ENCODE assay signal across 29 mouse cellular contexts in the genomic region with DNA sequence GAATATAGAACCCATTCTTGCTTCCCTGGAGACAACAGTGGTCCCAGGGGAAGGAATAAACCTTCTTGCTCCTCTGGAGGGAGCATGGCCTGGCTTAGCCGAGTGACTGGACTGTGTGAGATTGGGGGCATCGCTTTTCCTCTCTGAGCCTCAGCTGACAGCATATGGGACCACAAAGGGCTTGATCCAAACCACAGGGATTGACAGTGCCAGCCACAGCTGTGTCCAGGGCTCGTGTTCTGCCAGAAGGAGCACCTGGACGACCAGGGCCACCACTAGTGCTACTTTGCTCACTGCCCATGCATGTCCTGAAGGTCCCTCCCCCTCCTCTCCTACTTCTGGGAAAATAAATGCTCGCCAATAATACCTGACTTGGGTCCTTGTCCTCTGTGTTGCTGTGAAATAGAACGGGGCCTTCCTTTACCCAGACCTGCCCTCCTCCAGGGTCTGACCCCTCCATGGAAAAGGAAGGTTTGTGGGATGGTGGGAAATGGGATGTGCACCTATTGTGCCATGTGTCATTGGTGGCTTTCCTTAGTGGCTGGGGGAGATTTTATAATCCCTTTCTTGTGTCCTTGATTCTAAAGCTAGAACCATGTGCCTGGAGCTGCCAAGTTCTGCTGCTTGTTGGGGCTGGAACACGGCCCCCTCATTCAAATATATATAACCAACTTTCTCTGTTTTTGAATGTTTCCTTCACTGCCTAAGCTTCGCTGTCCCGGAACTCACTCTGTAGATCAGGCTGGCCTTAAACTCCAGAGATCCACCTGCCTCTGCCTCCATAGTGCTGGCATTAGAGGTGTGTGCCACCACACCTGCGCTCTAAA. TPM values are rescaled to one million over a fixed set of nuclear protein-coding genes. Genes with fewer than 3 reads are reported as not detected.
A peak's percentile ranks its signal among the peaks of the same experiment; 100 is the strongest.
DNase-seq lines count a peak whose midpoint lies in the region; ATAC-seq and TF ChIP-seq lines count a peak whose summit lies in the region.
"Had no signal": no experiment of that assay in that cellular context is flagged by ENCODE, and none has a peak within 500 bp of the region (broad histone marks: within the 10 kb centered on the region; RNA-seq: fewer than 3 reads in every experiment).

No protein-coding gene starts in this region.

- 84% methylated on average over 10 of the region's 10 CpGs for WGBS in midbrain, embryonic 11.5 days
- 79% methylated on average over 10 of the region's 10 CpGs for WGBS in midbrain, embryonic 16.5 days

- H3K36me3 ChIP-seq in midbrain, embryonic 11.5 days (ENCODE audit: control insufficient read depth, insufficient read depth, low read length) = no peaks in the 10 kb centered on the region
- H3K36me3 ChIP-seq in midbrain, embryonic 16.5 days (ENCODE audit: control insufficient read depth, insufficient read depth, low read length) = no peaks in the 10 kb centered on the region
- no peaks in the 10 kb centered on the region for H3K36me3 ChIP-seq in myocyte (ENCODE audit: control insufficient read depth, insufficient read depth)
- H3K36me3 ChIP-seq: embryonic facial prominence, embryonic 13.5 days; embryonic facial prominence, embryonic 15.5 days; forebrain, embryonic 10.5 days; forebrain, embryonic 12.5 days; G1E had no signal

- DNase-seq in frontal cortex, postnatal 14 days (ENCODE audit: low spot score in 2 of 2) = no peak
- DNase-seq in midbrain, embryonic 11.5 days (ENCODE audit: low spot score, missing footprints) = peak; percentile 33
- DNase-seq in layer of hippocampus, postnatal 36 days = no peak
- DNase-seq: adrenal gland, postnatal 10 days; adrenal gland, postnatal 25 days; cerebellum, adult 11 months; cerebellum, adult 18-20 months; cerebellum, adult 8-10 months; cerebellum, adult 9-11 months; cerebellum, postnatal 14 days; cerebellum, postnatal 36 days; embryo, embryonic 11 days had no signal

- no peak overlapping the region for H3ac ChIP-seq in myocyte (ENCODE audit: control insufficient read depth, insufficient read length)

- H3K4me2 ChIP-seq in midbrain, embryonic 11.5 days = no peak overlapping the region
- no peak overlapping the region for H3K4me2 ChIP-seq in midbrain, embryonic 16.5 days (ENCODE audit: low read length)
- no peak overlapping the region for H3K4me2 ChIP-seq in myocyte (ENCODE audit: low read depth)
- H3K4me2 ChIP-seq: embryonic facial prominence, embryonic 13.5 days; embryonic facial prominence, embryonic 15.5 days; forebrain, embryonic 12.5 days had no signal

- no peak overlapping the region for H3K27ac ChIP-seq in midbrain, embryonic 11.5 days (ENCODE audit: low read depth, low read length)
- no peak overlapping the region for H3K27ac ChIP-seq in midbrain, embryonic 16.5 days (ENCODE audit: low read length)
- H3K27ac ChIP-seq: embryonic facial prominence, embryonic 13.5 days; embryonic facial prominence, embryonic 15.5 days; forebrain, embryonic 10.5 days; forebrain, embryonic 12.5 days had no signal

- H3K79me2 ChIP-seq in myocyte (ENCODE audit: control insufficient read depth, insufficient read depth) = no peaks in the 10 kb centered on the region

- H3K9me3 ChIP-seq in midbrain, embryonic 11.5 days (ENCODE audit: control insufficient read depth, low read length) = no peaks in the 10 kb centered on the region
- no peaks in the 10 kb centered on the region for H3K9me3 ChIP-seq in midbrain, embryonic 16.5 days (replicated peaks; ENCODE audit: control insufficient read depth, low read length, poor library complexity, severe bottlenecking)
- H3K9me3 ChIP-seq: embryonic facial prominence, embryonic 13.5 days; embryonic facial prominence, embryonic 15.5 days; forebrain, embryonic 10.5 days; forebrain, embryonic 12.5 days; G1E had no signal

- no peak overlapping the region for H3K4me3 ChIP-seq in midbrain, embryonic 11.5 days (ENCODE audit: low read depth, low read length)
- no peak overlapping the region for H3K4me3 ChIP-seq in midbrain, embryonic 16.5 days (ENCODE audit: low read depth, low read length)
- no peak overlapping the region for H3K4me3 ChIP-seq in myocyte
- H3K4me3 ChIP-seq: embryonic facial prominence, embryonic 13.5 days; embryonic facial prominence, embryonic 15.5 days; erythroblast, embryonic 14.5 days; forebrain, embryonic 10.5 days; forebrain, embryonic 12.5 days had no signal

- ATAC-seq in frontal cortex, adult (ENCODE audit: low TSS enrichment) = peak; percentile 94
- no peak for ATAC-seq in midbrain, embryonic 11.5 days (ENCODE audit: low FRiP score)
- no peak for ATAC-seq in midbrain, embryonic 16.5 days
- ATAC-seq: activated CD4-positive, CD25-positive, alpha-beta regulatory T cell, adult 4 months; forebrain, embryonic 14.5 days; forebrain, embryonic 16.5 days; Patski had no signal

- TF ChIP-seq POLR2A in myocyte (IDR thresholded peaks at IDR 0.05; ENCODE audit: insufficient read length, low read depth) = no peak

- no peak overlapping the region for H3K9ac ChIP-seq in midbrain, embryonic 11.5 days (ENCODE audit: low read length)
- H3K9ac ChIP-seq in midbrain, embryonic 16.5 days (ENCODE audit: low read depth, low read length) = no peak overlapping the region
- H3K9ac ChIP-seq: embryonic facial prominence, embryonic 13.5 days; embryonic facial prominence, embryonic 15.5 days; forebrain, embryonic 12.5 days had no signal

- H3K27me3 ChIP-seq in midbrain, embryonic 11.5 days (ENCODE audit: control insufficient read depth, insufficient read depth, low read length) = no peaks in the 10 kb centered on the region
- H3K27me3 ChIP-seq in midbrain, embryonic 16.5 days (ENCODE audit: control insufficient read depth, insufficient read depth, low read depth, low read length) = no peaks in the 10 kb centered on the region
- H3K27me3 ChIP-seq in myocyte (ENCODE audit: control insufficient read depth, insufficient read depth, insufficient read length) = no peaks in the 10 kb centered on the region
- H3K27me3 ChIP-seq: embryonic facial prominence, embryonic 13.5 days; embryonic facial prominence, embryonic 15.5 days; forebrain, embryonic 12.5 days had no signal

- H3K4me1 ChIP-seq in midbrain, embryonic 11.5 days (ENCODE audit: control insufficient read depth, insufficient read depth, low read length) = no peaks in the 10 kb centered on the region
- H3K4me1 ChIP-seq in midbrain, embryonic 16.5 days (ENCODE audit: control insufficient read depth, insufficient read depth, low read length) = no peaks in the 10 kb centered on the region
- H3K4me1 ChIP-seq: embryonic facial prominence, embryonic 13.5 days; embryonic facial prominence, embryonic 15.5 days; forebrain, embryonic 12.5 days had no signal

TF ChIP-seq in myocyte, 11 proteins besides CTCF, POLR2A, EP300 and RAD21:
- no peak for TF ChIP-seq REST (IDR thresholded peaks at IDR 0.05; ENCODE audit: insufficient read depth, insufficient read length)
- TF ChIP-seq MYOD1 (IDR thresholded peaks at IDR 0.05; ENCODE audit: control insufficient read depth in 1 of 3, insufficient read length in 2 of 3, low read depth in 2 of 3) = peak; percentile 44 to 93 (median 67)
- TF ChIP-seq TCF3 (IDR thresholded peaks at IDR 0.05; ENCODE audit: insufficient read length, low read depth) = peak; percentile 77
- TF ChIP-seq TCF12 (IDR thresholded peaks at IDR 0.05; ENCODE audit: insufficient read depth, poor library complexity, severe bottlenecking) = peak; percentile 52
- TF ChIP-seq CEBPB (IDR thresholded peaks at IDR 0.05; ENCODE audit: insufficient read depth, poor library complexity, severe bottlenecking) = no peak
- no peak for TF ChIP-seq E2F4 (IDR thresholded peaks at IDR 0.05; ENCODE audit: insufficient read depth)
- TF ChIP-seq MYOG (IDR thresholded peaks at IDR 0.05; ENCODE audit: control insufficient read depth in 1 of 3, insufficient read depth in 1 of 3, insufficient read length in 2 of 3, low read depth in 2 of 3) = peak; percentile 60 to 93 (median 73)

RNA-seq across cellular contexts. Expression of a gene that starts 5.8 kb away (rescaled TPM):
- not detected in 2 replicates for polyA plus RNA-seq in midbrain, embryonic 11.5 days (2014; fragmentation: Nextera tagmentation; extraction: Ambion mirVana)
- polyA plus RNA-seq in midbrain, embryonic 16.5 days (2015; fragmentation: Nextera tagmentation; extraction: Ambion mirVana) = not detected in 2 replicates
- polyA plus RNA-seq in myocyte (2012; fragmentation: generic; extraction: Trizol) = not detected
- total RNA-seq in layer of hippocampus, postnatal 36 days (2021) = not detected
- total RNA-seq: adrenal gland, postnatal 25 days; common myeloid progenitor, adult 5-6 weeks had no signal
- polyA plus RNA-seq: C2C12; embryonic facial prominence, embryonic 11.5 days; embryonic facial prominence, embryonic 13.5 days; embryonic facial prominence, embryonic 15.5 days; forebrain, embryonic 10.5 days; forebrain, embryonic 12.5 days; forebrain, embryonic 14.5 days; forebrain, embryonic 16.5 days; Patski had no signal

RNA-seq across cellular contexts. Expression of a gene that starts 20.6 kb away (rescaled TPM):
- polyA plus RNA-seq in midbrain, embryonic 11.5 days (2014; fragmentation: Nextera tagmentation; extraction: Ambion mirVana) = 9.4 and 10.4 TPM in 2 replicates
- polyA plus RNA-seq in midbrain, embryonic 16.5 days (2015; fragmentation: Nextera tagmentation; extraction: Ambion mirVana) = 38.4 and 55.8 TPM in 2 replicates
- polyA plus RNA-seq in myocyte (2012; fragmentation: generic; extraction: Trizol) = 8.3 TPM
- total RNA-seq in layer of hippocampus, postnatal 36 days (2021) = 100 to 1,000 TPM; 425 TPM
- total RNA-seq: common myeloid progenitor, adult 5-6 weeks had no signal
- polyA plus RNA-seq: activated CD4-positive, CD25-positive, alpha-beta regulatory T cell, adult 4 months; G1E had no signal

RNA-seq across cellular contexts. Expression of a gene that starts 55.2 kb away (rescaled TPM):
- 0.66 TPM in 1 of 2 replicates, not detected in the other for polyA plus RNA-seq in midbrain, embryonic 11.5 days (2014; fragmentation: Nextera tagmentation; extraction: Ambion mirVana)
- polyA plus RNA-seq in midbrain, embryonic 16.5 days (2015; fragmentation: Nextera tagmentation; extraction: Ambion mirVana) = 1.7 and 3.4 TPM in 2 replicates
- 0.02 TPM for polyA plus RNA-seq in myocyte (2012; fragmentation: generic; extraction: Trizol)
- total RNA-seq in layer of hippocampus, postnatal 36 days (2021) = 10 to 100 TPM; 41.5 to 47.1 TPM
- total RNA-seq: common myeloid progenitor, adult 5-6 weeks had no signal
- polyA plus RNA-seq: erythroblast, embryonic 14.5 days; G1E had no signal

RNA-seq across cellular contexts. Expression of a gene that starts 59.0 kb away (rescaled TPM):
- not detected in 2 replicates for polyA plus RNA-seq in midbrain, embryonic 11.5 days (2014; fragmentation: Nextera tagmentation; extraction: Ambion mirVana)
- 0.40 and 0.62 TPM in 2 replicates for polyA plus RNA-seq in midbrain, embryonic 16.5 days (2015; fragmentation: Nextera tagmentation; extraction: Ambion mirVana)
- polyA plus RNA-seq in myocyte (2012; fragmentation: generic; extraction: Trizol) = 0.48 TPM
- total RNA-seq in layer of hippocampus, postnatal 36 days (2021) = 1 to 10 TPM; 3.7 to 4.3 TPM
- total RNA-seq: G1E had no signal
- polyA plus RNA-seq: brain, embryonic 14.5 days; embryonic facial prominence, embryonic 11.5 days; embryonic facial prominence, embryonic 13.5 days; embryonic facial prominence, embryonic 15.5 days; erythroblast, embryonic 14.5 days; forebrain, embryonic 10.5 days; G1E had no signal
